25 mouse cellular contexts compared by ENCODE assay signal in the genomic region with DNA sequence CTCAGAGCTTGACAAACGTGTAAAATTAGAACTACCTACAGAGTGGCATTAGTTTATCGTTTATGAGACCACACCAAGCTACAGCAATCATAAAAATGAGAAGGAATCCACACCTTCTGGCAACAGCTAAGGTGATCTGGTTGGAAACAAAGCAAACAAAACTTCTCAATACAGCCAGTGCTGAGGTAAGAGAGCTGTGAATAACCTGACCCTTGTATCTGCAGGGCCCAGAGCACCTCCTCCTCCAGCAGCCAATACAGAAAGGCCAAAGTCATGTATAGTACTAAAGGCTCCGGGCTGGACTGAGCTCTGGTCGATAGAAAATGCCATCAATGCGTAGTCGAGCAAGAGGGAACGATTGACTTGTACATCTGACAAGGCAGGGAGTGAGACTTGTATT. TPM values are rescaled to one million over a fixed set of nuclear protein-coding genes. Genes with fewer than 3 reads are reported as not detected.
A peak's percentile ranks its signal among the peaks of the same experiment; 100 is the strongest.
DNase-seq lines count a peak whose midpoint lies in the region; ATAC-seq lines count a peak whose summit lies in the region.
"Had no signal": no experiment of that assay in that cellular context is flagged by ENCODE, and none has a peak within 500 bp of the region (broad histone marks: within the 10 kb centered on the region; RNA-seq: fewer than 3 reads in every experiment).

No protein-coding gene starts in this region.

- ATAC-seq in embryonic facial prominence, embryonic 13.5 days (ENCODE audit: insufficient number of reproducible peaks, insufficient read depth, low FRiP score, low TSS enrichment, low read depth) = no peak
- peak; percentile 67; the same call in 1 of the 2 replicates for ATAC-seq in stomach, embryonic 16.5 days (ENCODE audit: insufficient read depth, low FRiP score)
- ATAC-seq in frontal cortex, adult (ENCODE audit: low TSS enrichment) = no peak
- ATAC-seq: activated CD4-positive, CD25-positive, alpha-beta regulatory T cell, adult 4 months; forebrain, embryonic 15.5 days; hindbrain, embryonic 16.5 days had no signal

- no peak overlapping the region for H3K4me2 ChIP-seq in embryonic facial prominence, embryonic 13.5 days
- H3K4me2 ChIP-seq in stomach, embryonic 16.5 days (ENCODE audit: low read depth, low read length) = no peak overlapping the region
- H3K4me2 ChIP-seq: embryonic facial prominence, embryonic 12.5 days; forebrain, embryonic 15.5 days; heart, embryonic 13.5 days; kidney, embryonic 15.5 days; lung, embryonic 14.5 days had no signal

- no peaks in the 10 kb centered on the region for H3K27me3 ChIP-seq in embryonic facial prominence, embryonic 13.5 days
- no peaks in the 10 kb centered on the region for H3K27me3 ChIP-seq in embryonic facial prominence, embryonic 10.5 days (replicated peaks; ENCODE audit: low read depth, poor library complexity, severe bottlenecking)
- H3K27me3 ChIP-seq in stomach, embryonic 16.5 days (ENCODE audit: control insufficient read depth, insufficient read depth, low read length) = no peaks in the 10 kb centered on the region
- H3K27me3 ChIP-seq: CH12.LX; embryonic facial prominence, embryonic 12.5 days; forebrain, embryonic 15.5 days; heart, embryonic 13.5 days; kidney, embryonic 15.5 days had no signal

- H3K4me3 ChIP-seq in embryonic facial prominence, embryonic 13.5 days = no peak overlapping the region
- no peak overlapping the region for H3K4me3 ChIP-seq in embryonic facial prominence, embryonic 10.5 days
- no peak overlapping the region for H3K4me3 ChIP-seq in brown adipose tissue, adult 24 weeks (ENCODE audit: insufficient read depth, low read depth, low read length)
- no peak overlapping the region for H3K4me3 ChIP-seq in stomach, embryonic 16.5 days (replicated peaks; ENCODE audit: low read length)
- H3K4me3 ChIP-seq: embryonic facial prominence, embryonic 12.5 days; forebrain, embryonic 10.5 days; forebrain, embryonic 15.5 days; gastrocnemius, adult 2 months; heart, embryonic 13.5 days; kidney, embryonic 15.5 days; layer of hippocampus, adult 2 months had no signal

- no peaks in the 10 kb centered on the region for H3K9me3 ChIP-seq in embryonic facial prominence, embryonic 13.5 days
- H3K9me3 ChIP-seq in embryonic facial prominence, embryonic 10.5 days = no peaks in the 10 kb centered on the region
- H3K9me3 ChIP-seq in stomach, embryonic 16.5 days (replicated peaks; ENCODE audit: control insufficient read depth, low read length) = no peaks in the 10 kb centered on the region
- H3K9me3 ChIP-seq: embryonic facial prominence, embryonic 12.5 days; forebrain, embryonic 15.5 days; kidney, embryonic 15.5 days had no signal

- no peak for DNase-seq in embryonic facial prominence, embryonic 10.5 days (ENCODE audit: low spot score)
- DNase-seq in large intestine, adult 2 months (ENCODE audit: low read depth, low spot score) = peak; percentile 79
- no peak for DNase-seq in adipocyte (ENCODE audit: low spot score)
- DNase-seq: cerebellum, adult 11 months; cerebellum, adult 9-10 months; cerebellum, postnatal 36 days; gastrocnemius, adult 2 months; heart, postnatal 10 days; kidney, adult 18-20 months; lung, postnatal 14 days; midbrain, embryonic 14.5 days had no signal

- 85% methylated on average over 7 of the region's 7 CpGs for WGBS in embryonic facial prominence, embryonic 13.5 days
- WGBS in embryonic facial prominence, embryonic 10.5 days = 88% methylated on average over 7 of the region's 7 CpGs
- WGBS in large intestine, adult 2 months = 44% methylated on average over 7 of the region's 7 CpGs
- WGBS in stomach, embryonic 16.5 days = 69% methylated on average over 7 of the region's 7 CpGs

- no peaks in the 10 kb centered on the region for H3K36me3 ChIP-seq in embryonic facial prominence, embryonic 13.5 days
- no peaks in the 10 kb centered on the region for H3K36me3 ChIP-seq in embryonic facial prominence, embryonic 10.5 days (replicated peaks)
- H3K36me3 ChIP-seq in stomach, embryonic 16.5 days (ENCODE audit: control insufficient read depth, insufficient read depth, low read length) = no peaks in the 10 kb centered on the region
- H3K36me3 ChIP-seq: embryonic facial prominence, embryonic 12.5 days; forebrain, embryonic 10.5 days; forebrain, embryonic 15.5 days; heart, embryonic 13.5 days; kidney, embryonic 15.5 days had no signal

- H3K27ac ChIP-seq in embryonic facial prominence, embryonic 13.5 days = 0 out of 2 replicates have a peak overlapping the region, but pooled peaks have one; percentile 16
- no peak overlapping the region for H3K27ac ChIP-seq in embryonic facial prominence, embryonic 10.5 days (replicated peaks)
- H3K27ac ChIP-seq in brown adipose tissue, adult 24 weeks (replicated peaks; ENCODE audit: low read depth, low read length) = peak overlapping the region; percentile 84; the same call in 1 of the 2 replicates
- peak overlapping the region; percentile 73 for H3K27ac ChIP-seq in stomach, embryonic 16.5 days (ENCODE audit: low read length)
- H3K27ac ChIP-seq: embryonic facial prominence, embryonic 12.5 days; forebrain, embryonic 10.5 days; forebrain, embryonic 15.5 days; gastrocnemius, adult 2 months; heart, embryonic 13.5 days; kidney, embryonic 15.5 days; layer of hippocampus, adult 2 months had no signal

- peaks cover 12% of the 10 kb centered on the region for H3K4me1 ChIP-seq in embryonic facial prominence, embryonic 13.5 days
- H3K4me1 ChIP-seq in embryonic facial prominence, embryonic 10.5 days = peaks cover 2% of the 10 kb centered on the region; the same call in 1 of the 2 replicates
- H3K4me1 ChIP-seq in brown adipose tissue, adult 24 weeks (ENCODE audit: control insufficient read depth, insufficient read depth, insufficient read length, low read length) = peaks cover 17% of the 10 kb centered on the region
- H3K4me1 ChIP-seq in stomach, embryonic 16.5 days (ENCODE audit: control insufficient read depth, insufficient read depth, low read length) = peaks cover under 1% of the 10 kb centered on the region
- H3K4me1 ChIP-seq: forebrain, embryonic 15.5 days had no signal

- no peak overlapping the region for H3K9ac ChIP-seq in embryonic facial prominence, embryonic 13.5 days
- H3K9ac ChIP-seq in stomach, embryonic 16.5 days (ENCODE audit: low read length) = no peak overlapping the region
- H3K9ac ChIP-seq: embryonic facial prominence, embryonic 12.5 days; forebrain, embryonic 15.5 days; heart, embryonic 13.5 days; kidney, embryonic 15.5 days; lung, embryonic 14.5 days had no signal

RNA-seq across cellular contexts. Expression of a gene that starts 23.4 kb away (rescaled TPM):
- 9.6 and 9.9 TPM in 2 replicates for polyA plus RNA-seq in embryonic facial prominence, embryonic 13.5 days (2015; fragmentation: Nextera tagmentation; extraction: Ambion mirVana)
- polyA plus RNA-seq in embryonic facial prominence, embryonic 10.5 days (2016; fragmentation: Nextera tagmentation; extraction: Ambion mirVana) = 9.6 and 10.1 TPM in 2 replicates
- polyA plus RNA-seq in brown adipose tissue, adult 24 weeks (2012; ENCODE audit: insufficient read depth, insufficient read length, missing spikeins) = 16.9 and 38.8 TPM in 2 replicates
- 33.6 and 37.0 TPM in 2 replicates for polyA plus RNA-seq in large intestine, adult 2 months (2012; rRNA removed)
- polyA plus RNA-seq in stomach, embryonic 16.5 days (2015; fragmentation: Nextera tagmentation; extraction: Ambion mirVana) = 5.7 and 6.3 TPM in 2 replicates
